Mouse (Mus musculus) G1E (cell line): ENCODE measurements at regions not wholly inside any gene's neighbourhood (a gene's known extent, or its start where the extent isn't known, plus 50 kb on each side); places are given as distances from the start of the nearest gene placed in this dataset.

Experiments used
- ATAC-seq: 2 replicates; pipeline ENCODE4 v1.8.0; 2016; ENCODE audit warnings: mild to moderate bottlenecking; ENCODE audit not compliant: insufficient number of reproducible peaks, poor library complexity, low FRiP score, severe bottlenecking; ENCODE audit errors: extremely low read depth
- DNase-seq: peaks from one replicate; pipeline ENCODE4 v3.0.0; 2012; ENCODE audit warnings: low spot score
- H3K27me3 ChIP-seq: 2 replicates; pipeline ENCODE4 v1.6.1; 2012; ENCODE audit warnings: mild to moderate bottlenecking, low read length, inconsistent platforms; ENCODE audit not compliant: insufficient read depth
- H3K36me3 ChIP-seq: replicated peaks from 2 replicates; pipeline ENCODE3; 2012; ENCODE audit warnings: mild to moderate bottlenecking, inconsistent platforms
- H3K4me1 ChIP-seq: 2 replicates; pipeline ENCODE4 v1.6.1; 2012; ENCODE audit warnings: low read depth, low read length, inconsistent platforms, mixed read lengths; ENCODE audit not compliant: insufficient read depth
- H3K4me3 ChIP-seq: 2 replicates; pipeline ENCODE4 v1.5.1; 2012; ENCODE audit warnings: low read depth, mild to moderate bottlenecking, inconsistent platforms, low read length, moderate library complexity, mixed read lengths
- H3K9me3 ChIP-seq: replicated peaks from 2 replicates; pipeline ENCODE4 v1.6.1; 2012; ENCODE audit warnings: inconsistent platforms
- CTCF ChIP-seq: IDR thresholded peaks from 2 replicates; pipeline ENCODE4 v1.5.1; 2012; ENCODE audit warnings: low read depth, low read length, inconsistent platforms, mixed read lengths
- GATA1 ChIP-seq: IDR thresholded peaks from 2 replicates; pipeline ENCODE4 v1.6.1; 2012; ENCODE audit warnings: borderline replicate concordance, low read length, inconsistent platforms, mixed read lengths
- GATA2 ChIP-seq: IDR thresholded peaks from 2 replicates; pipeline ENCODE4 v1.6.1; 2012; ENCODE audit warnings: low read depth, low read length, inconsistent platforms, borderline replicate concordance
- POLR2AphosphoS5 ChIP-seq: IDR thresholded peaks from 2 replicates; pipeline ENCODE4 v1.6.1; 2012; ENCODE audit warnings: low read depth, low read length, inconsistent platforms; ENCODE audit not compliant: insufficient replicate concordance
- TAL1 ChIP-seq: conservative IDR thresholded peaks from 2 replicates; pipeline ENCODE4 v1.6.1; 2012; ENCODE audit warnings: low read depth, low read length, inconsistent platforms, mixed read lengths

DNA sequence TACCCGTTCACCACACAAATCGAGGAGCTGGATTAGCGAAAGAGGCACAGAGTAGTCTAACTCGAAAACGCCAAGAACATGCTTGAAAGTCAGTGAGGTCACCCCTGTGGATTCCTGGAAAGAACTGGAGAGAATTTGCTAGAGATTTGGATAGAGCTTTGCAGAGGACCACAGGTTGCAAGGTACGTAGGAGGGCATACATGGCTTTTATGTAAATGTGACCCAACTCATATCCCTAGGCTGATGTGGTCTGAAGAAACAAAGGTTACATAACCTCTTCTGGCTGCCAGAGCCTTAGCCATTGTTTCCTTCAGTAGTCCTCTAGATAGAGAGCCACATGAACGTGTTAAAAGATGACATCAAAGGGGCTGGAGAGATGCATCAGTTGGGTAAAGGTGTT, 525.7 kb upstream of the Sox9 start:
- DNase-seq (no peak), ATAC-seq (no peak)
- Histone ChIP-seq H3K4me3 (no peak overlapping the region), H3K4me1 (no peaks in the 10 kb centered on the region), H3K9me3 (peaks cover 11% of the 10 kb centered on the region), H3K36me3 (no peaks in the 10 kb centered on the region), H3K27me3 (no peaks in the 10 kb centered on the region)
- TF ChIP-seq CTCF (no peak), POLR2AphosphoS5 (no peak), TAL1 (no peak), GATA2 (no peak), GATA1 (no peak)

DNA sequence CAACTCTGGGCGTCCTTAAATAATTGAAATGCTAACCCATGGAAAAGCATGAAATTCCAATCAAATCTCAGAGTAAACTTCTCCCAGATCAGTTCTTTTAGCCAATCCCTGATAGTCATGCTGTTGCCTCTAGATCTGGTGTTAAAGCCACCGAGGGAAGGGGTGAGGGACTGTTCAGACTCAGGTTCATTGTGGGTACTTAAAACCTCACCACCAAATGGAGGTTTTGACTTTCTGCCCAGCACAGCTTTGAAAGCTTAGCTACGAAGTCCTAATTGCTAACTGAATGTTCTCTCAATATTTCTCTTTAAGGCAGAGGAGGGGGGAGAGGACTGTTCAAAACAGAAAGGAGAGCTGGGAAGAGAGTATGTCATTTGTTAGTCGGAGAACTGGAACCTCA, 517.9 kb upstream of the Sox9 start:
- Histone ChIP-seq H3K27me3 (no peaks in the 10 kb centered on the region), H3K9me3 (peaks cover 13% of the 10 kb centered on the region), H3K4me1 (no peaks in the 10 kb centered on the region), H3K4me3 (no peak overlapping the region), H3K36me3 (no peaks in the 10 kb centered on the region)
- TF ChIP-seq CTCF (no peak), GATA1 (no peak), TAL1 (no peak), POLR2AphosphoS5 (no peak), GATA2 (no peak)
- DNase-seq (no peak), ATAC-seq (no peak)

DNA sequence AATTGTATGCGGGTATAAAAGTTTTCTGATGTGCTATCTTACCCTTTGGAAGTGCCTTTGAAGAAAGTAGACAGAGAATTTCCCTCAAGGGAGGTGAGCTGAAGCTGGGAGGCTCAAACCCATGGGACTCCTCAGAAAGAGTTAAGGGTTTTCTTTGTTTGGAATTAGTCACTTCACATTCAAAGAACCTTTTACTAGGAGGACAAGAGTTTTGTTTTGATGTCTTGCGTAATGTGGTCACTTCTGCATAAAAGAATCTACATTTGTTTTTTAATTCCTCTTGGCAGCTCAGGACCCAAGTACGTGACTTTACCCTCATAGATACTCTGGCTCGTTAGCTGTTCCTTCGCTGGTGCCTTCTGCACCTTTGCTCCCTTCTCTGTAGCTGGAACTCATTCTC, 511.1 kb upstream of the Sox9 start:
- Histone ChIP-seq H3K27me3 (no peaks in the 10 kb centered on the region), H3K36me3 (no peaks in the 10 kb centered on the region), H3K9me3 (peaks cover 29% of the 10 kb centered on the region), H3K4me3 (no peak overlapping the region), H3K4me1 (no peaks in the 10 kb centered on the region)
- TF ChIP-seq CTCF = no peak
- TF ChIP-seq GATA2 = no peak
- no peak for TF ChIP-seq GATA1
- TF ChIP-seq POLR2AphosphoS5 = no peak
- TF ChIP-seq TAL1 = no peak
- DNase-seq (no peak), ATAC-seq (no peak)

DNA sequence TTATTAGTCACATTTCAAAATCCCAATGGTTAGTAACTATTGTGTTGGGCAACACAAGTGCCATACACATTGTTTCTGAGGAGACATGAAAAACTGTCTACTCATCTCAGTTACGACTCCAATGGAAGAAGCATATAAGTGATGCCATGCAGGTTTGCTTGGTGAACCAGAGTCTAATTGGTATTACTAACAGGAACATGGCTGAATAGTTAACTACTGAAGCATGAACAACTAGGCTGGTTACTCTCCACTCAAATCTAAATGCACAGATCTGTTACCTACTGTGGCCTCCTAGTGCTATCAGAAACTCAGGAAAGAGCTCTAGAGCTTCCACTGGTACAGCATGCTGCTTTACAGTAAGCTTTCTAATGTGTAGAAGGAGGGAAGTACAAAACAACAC, 503.5 kb upstream of the Sox9 start:
- H3K4me1 ChIP-seq = no peaks in the 10 kb centered on the region
- ATAC-seq (no peak), DNase-seq (no peak)
- H3K36me3 ChIP-seq = no peaks in the 10 kb centered on the region
- TF ChIP-seq POLR2AphosphoS5 (no peak), GATA2 (no peak), CTCF (no peak), GATA1 (no peak), TAL1 (no peak)
- H3K4me3 ChIP-seq = no peak overlapping the region
- peaks cover 19% of the 10 kb centered on the region for H3K9me3 ChIP-seq
- no peaks in the 10 kb centered on the region for H3K27me3 ChIP-seq

DNA sequence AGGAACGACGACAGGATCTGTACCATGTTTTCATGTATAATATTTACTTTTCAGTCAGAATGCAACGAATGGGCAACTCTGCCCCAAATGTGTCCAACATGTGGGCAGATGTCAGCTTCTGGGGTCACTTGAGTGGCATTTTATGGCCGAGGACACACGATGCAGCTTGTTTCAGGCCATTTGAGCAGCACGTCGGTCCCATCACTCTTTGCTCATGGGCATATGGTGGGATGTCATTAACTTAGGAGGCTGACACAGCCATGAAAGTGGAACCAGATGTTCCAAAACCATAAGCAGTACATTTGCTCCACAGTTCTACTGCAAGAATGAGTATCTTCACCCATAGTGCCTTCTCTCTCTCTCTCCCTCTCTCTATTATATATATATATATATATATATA, 499.1 kb upstream of the Sox9 start:
- no peaks in the 10 kb centered on the region for H3K36me3 ChIP-seq
- H3K4me3 ChIP-seq = no peak overlapping the region
- DNase-seq = no peak
- TF ChIP-seq GATA2 (no peak), TAL1 (no peak), GATA1 (no peak), POLR2AphosphoS5 (no peak)
- H3K27me3 ChIP-seq = no peaks in the 10 kb centered on the region
- no peaks in the 10 kb centered on the region for H3K4me1 ChIP-seq
- peaks cover 18% of the 10 kb centered on the region for H3K9me3 ChIP-seq
- ATAC-seq = no peak

DNA sequence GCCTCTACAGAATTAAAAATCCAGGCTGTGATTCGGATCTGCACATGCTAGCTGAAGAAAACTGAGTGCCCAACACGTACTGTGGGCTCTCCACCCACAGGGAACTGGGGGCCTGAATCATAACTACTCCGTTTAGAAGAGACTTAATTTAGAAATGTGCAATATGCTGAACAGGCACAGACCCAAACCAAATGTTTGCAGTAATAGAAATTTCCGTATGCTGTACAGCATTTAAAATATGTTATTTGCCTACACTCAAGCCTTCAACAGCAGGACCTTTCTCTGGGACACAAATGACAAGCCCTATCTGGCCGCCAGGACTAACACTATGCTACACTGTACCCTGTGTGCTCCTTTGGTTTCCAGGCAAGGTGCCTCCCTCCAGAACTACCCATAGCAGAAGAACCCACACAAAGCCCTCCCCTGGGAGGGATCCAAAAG, 483.1 kb upstream of the Sox9 start:
- peaks cover 16% of the 10 kb centered on the region for H3K9me3 ChIP-seq
- no peak for ATAC-seq
- H3K4me3 ChIP-seq = no peak overlapping the region
- TF ChIP-seq GATA1 (no peak), POLR2AphosphoS5 (no peak), GATA2 (no peak), TAL1 (no peak), CTCF (no peak)
- H3K27me3 ChIP-seq = no peaks in the 10 kb centered on the region
- DNase-seq = no peak
- no peaks in the 10 kb centered on the region for H3K36me3 ChIP-seq
- H3K4me1 ChIP-seq = no peaks in the 10 kb centered on the region

DNA sequence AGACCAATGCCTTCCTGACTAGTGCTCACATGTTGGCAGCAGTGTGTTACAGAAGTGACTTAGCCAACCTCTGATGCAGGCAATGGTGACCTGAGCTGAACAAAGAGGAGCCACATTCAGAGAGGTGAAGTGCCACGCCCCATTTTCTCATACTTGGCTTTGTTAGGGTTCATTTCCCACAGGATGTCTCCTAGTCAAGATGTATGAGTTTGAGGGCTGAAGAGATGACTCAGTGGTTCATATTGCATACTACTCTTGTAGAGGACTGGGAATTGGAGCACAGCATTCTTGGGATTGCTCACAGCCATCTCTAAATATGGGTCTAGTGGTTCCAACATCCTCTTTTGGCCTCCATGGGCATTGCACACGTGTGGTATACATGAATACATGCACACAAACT, 478.9 kb upstream of the Sox9 start:
- ATAC-seq = no peak
- H3K9me3 ChIP-seq = peaks cover 13% of the 10 kb centered on the region
- DNase-seq = no peak
- H3K4me1 ChIP-seq = no peaks in the 10 kb centered on the region
- no peak overlapping the region for H3K4me3 ChIP-seq
- TF ChIP-seq POLR2AphosphoS5 (no peak), CTCF (no peak), TAL1 (no peak), GATA1 (no peak), GATA2 (no peak)
- H3K27me3 ChIP-seq = no peaks in the 10 kb centered on the region
- H3K36me3 ChIP-seq = no peaks in the 10 kb centered on the region
